Comparison of ENCODE assay signal across 10 mouse cellular contexts in genomic region chr10:77634452-77635231, GRCm38 (mm10). TPM values are rescaled to one million over a fixed set of nuclear protein-coding genes. Genes with fewer than 3 reads are reported as not detected.
DNase-seq lines count a peak whose midpoint lies in the region; ATAC-seq lines count a peak whose summit lies in the region.
"Had no signal": no experiment of that assay in that cellular context is flagged by ENCODE, and none has a peak within 500 bp of the region (broad histone marks: within the 10 kb centered on the region; RNA-seq: fewer than 3 reads in every experiment).

No protein-coding gene starts in this region.

- ATAC-seq in hindbrain, embryonic 13.5 days (ENCODE audit: low FRiP score): 0 out of 2 replicates have a peak, but pooled peaks have one; percentile 21
- ATAC-seq in hindbrain, embryonic 11.5 days (ENCODE audit: low FRiP score): no peak
- ATAC-seq: inflammation-experienced regulatory T-cells, adult 6 months had no signal

- DNase-seq in hindbrain, embryonic 11.5 days (ENCODE audit: low spot score): no peak
- DNase-seq in 3134 (ENCODE audit: extremely low read depth, insufficient read length, low spot score): peak; percentile 37
- DNase-seq in heart, adult 18-20 months: peak; percentile 42 to 67
- peak; percentile 54 to 70 for DNase-seq in kidney, postnatal 25 days
- DNase-seq in urinary bladder, postnatal 10 days (ENCODE audit: low spot score): no peak
- no peak for DNase-seq in left cerebral cortex, adult 8-10 months (ENCODE audit: low spot score in 2 of 2)
- DNase-seq in thymus, postnatal 25 days: no peak
- DNase-seq: adrenal gland, postnatal 25 days had no signal

- WGBS in hindbrain, embryonic 13.5 days: 56% methylated on average over 13 of the region's 13 CpGs
- 77% methylated on average over 13 of the region's 13 CpGs for WGBS in hindbrain, embryonic 11.5 days

- no peak overlapping the region for H3K4me2 ChIP-seq in hindbrain, embryonic 13.5 days
- H3K4me2 ChIP-seq in hindbrain, embryonic 11.5 days (replicated peaks; ENCODE audit: low read depth, low read length): no peak overlapping the region

- H3K36me3 ChIP-seq in hindbrain, embryonic 13.5 days: peaks cover 56% of the 10 kb centered on the region
- H3K36me3 ChIP-seq in hindbrain, embryonic 11.5 days (ENCODE audit: control insufficient read depth, insufficient read depth, low read length): no peaks in the 10 kb centered on the region

- peaks cover 28% of the 10 kb centered on the region for H3K4me1 ChIP-seq in hindbrain, embryonic 13.5 days (replicated peaks)
- H3K4me1 ChIP-seq in hindbrain, embryonic 11.5 days (replicated peaks; ENCODE audit: control insufficient read depth, insufficient read depth, low read length): no peaks in the 10 kb centered on the region

- no peak overlapping the region for H3K9ac ChIP-seq in hindbrain, embryonic 13.5 days
- no peak overlapping the region for H3K9ac ChIP-seq in hindbrain, embryonic 11.5 days (ENCODE audit: low read depth, low read length)

- H3K4me3 ChIP-seq in hindbrain, embryonic 13.5 days: no peak overlapping the region
- no peak overlapping the region for H3K4me3 ChIP-seq in hindbrain, embryonic 11.5 days (ENCODE audit: low read depth, low read length)

- no peaks in the 10 kb centered on the region for H3K27me3 ChIP-seq in hindbrain, embryonic 13.5 days
- no peaks in the 10 kb centered on the region for H3K27me3 ChIP-seq in hindbrain, embryonic 11.5 days (ENCODE audit: control insufficient read depth, insufficient read depth, low read length)

- no peaks in the 10 kb centered on the region for H3K9me3 ChIP-seq in hindbrain, embryonic 13.5 days
- H3K9me3 ChIP-seq in hindbrain, embryonic 11.5 days (ENCODE audit: control insufficient read depth, low read length): no peaks in the 10 kb centered on the region

- H3K27ac ChIP-seq in hindbrain, embryonic 13.5 days: peak overlapping the region; percentile 66
- no peak overlapping the region for H3K27ac ChIP-seq in hindbrain, embryonic 11.5 days (ENCODE audit: low read depth, low read length)

RNA-seq across cellular contexts. Expression of gene Ube2g2, which starts 12.6 kb away (rescaled TPM):
- 94.5 and 95.0 TPM in 2 replicates for polyA plus RNA-seq in hindbrain, embryonic 13.5 days (2015; fragmentation: Nextera tagmentation; extraction: Ambion mirVana)
- 40.5 and 50.0 TPM in 2 replicates for polyA plus RNA-seq in hindbrain, embryonic 11.5 days (2014; fragmentation: Nextera tagmentation; extraction: Ambion mirVana)
- total RNA-seq in heart, adult 18-20 months (2021): 10 to 100 TPM; 80.9 to 82.8 TPM
- 10 to 100 TPM; 44.8 to 51.1 (median 49.0) TPM for total RNA-seq in left cerebral cortex, adult 8-10 months (2022)

RNA-seq across cellular contexts. Expression of gene Gm49325, which starts 28.6 kb away (rescaled TPM):
- 2.1 and 3.4 TPM in 2 replicates for polyA plus RNA-seq in hindbrain, embryonic 13.5 days (2015; fragmentation: Nextera tagmentation; extraction: Ambion mirVana)
- polyA plus RNA-seq in hindbrain, embryonic 11.5 days (2014; fragmentation: Nextera tagmentation; extraction: Ambion mirVana): 2.2 TPM in 1 of 2 replicates, not detected in the other
- 10 to 100 TPM; 15.5 to 15.7 TPM for total RNA-seq in heart, adult 18-20 months (2021)
- 10 to 100 TPM; 17.1 to 31.9 (median 23.8) TPM for total RNA-seq in left cerebral cortex, adult 8-10 months (2022)

RNA-seq across cellular contexts. Expression of gene Sumo3, which starts 28.7 kb away (rescaled TPM):
- polyA plus RNA-seq in hindbrain, embryonic 13.5 days (2015; fragmentation: Nextera tagmentation; extraction: Ambion mirVana): 271 and 274 TPM in 2 replicates
- polyA plus RNA-seq in hindbrain, embryonic 11.5 days (2014; fragmentation: Nextera tagmentation; extraction: Ambion mirVana): 287 and 321 TPM in 2 replicates
- 10 to 100 TPM; 81.7 to 82.3 TPM for total RNA-seq in heart, adult 18-20 months (2021)
- 100 to 1,000 TPM; 172 to 216 (median 192) TPM for total RNA-seq in left cerebral cortex, adult 8-10 months (2022)

RNA-seq across cellular contexts. Expression of gene Tspear, which starts 51.7 kb away (rescaled TPM):
- 0.74 and 0.82 TPM in 2 replicates for polyA plus RNA-seq in hindbrain, embryonic 13.5 days (2015; fragmentation: Nextera tagmentation; extraction: Ambion mirVana)
- 0.56 and 0.64 TPM in 2 replicates for polyA plus RNA-seq in hindbrain, embryonic 11.5 days (2014; fragmentation: Nextera tagmentation; extraction: Ambion mirVana)
- total RNA-seq in heart, adult 18-20 months (2021): not detected
- total RNA-seq in left cerebral cortex, adult 8-10 months (2022): 1 to 10 TPM in 1 of 4 experiments, under 1 TPM in 3; 0.35 to 1.1 (median 0.74) TPM

RNA-seq across cellular contexts. Expression of gene Pttg1ip, which starts 53.1 kb away (rescaled TPM):
- polyA plus RNA-seq in hindbrain, embryonic 13.5 days (2015; fragmentation: Nextera tagmentation; extraction: Ambion mirVana): 69.0 and 71.9 TPM in 2 replicates
- 73.1 and 79.3 TPM in 2 replicates for polyA plus RNA-seq in hindbrain, embryonic 11.5 days (2014; fragmentation: Nextera tagmentation; extraction: Ambion mirVana)
- 100 to 1,000 TPM; 132 to 150 TPM for total RNA-seq in heart, adult 18-20 months (2021)
- total RNA-seq in left cerebral cortex, adult 8-10 months (2022): 10 to 100 TPM; 80.9 to 92.5 (median 89.4) TPM

Comparison
In these comparisons a context has a peak if more than half of its experiments do, and no peak if none do; other contexts are left out.
1. DNase-seq: peak in 3134 (single experiment), heart, adult 18-20 months (2 of 2) and kidney, postnatal 25 days (2 of 2); none in hindbrain, embryonic 11.5 days (single experiment), urinary bladder, postnatal 10 days (single experiment), left cerebral cortex, adult 8-10 months (0 of 2) and thymus, postnatal 25 days (single experiment).